ENCODE assay signal across 17 mouse cellular contexts in genomic region chr14:8378685-8379313, GRCm38 (mm10). TPM values are rescaled to one million over a fixed set of nuclear protein-coding genes. Genes with fewer than 3 reads are reported as not detected.
DNase-seq lines count a peak whose midpoint lies in the region; ATAC-seq and TF ChIP-seq lines count a peak whose summit lies in the region.
"Had no signal": no experiment of that assay in that cellular context is flagged by ENCODE, and none has a peak within 500 bp of the region (broad histone marks: within the 10 kb centered on the region; RNA-seq: fewer than 3 reads in every experiment).

Oit1 (minus strand) TSS chr14:8378754.

- no peak for DNase-seq in kidney, postnatal 25 days
- DNase-seq in urinary bladder, adult 2 months (ENCODE audit: low spot score), result peak; percentile 30
- no peak for DNase-seq in urinary bladder, postnatal 10 days (ENCODE audit: low spot score)
- peak; percentile 90 for DNase-seq in large intestine, adult 2 months (ENCODE audit: low read depth, low spot score)
- DNase-seq in thymus, postnatal 0 days (ENCODE audit: low spot score), result no peak
- no peak for DNase-seq in left cerebral cortex, adult 2 months (ENCODE audit: extremely low spot score in 1 of 2, low spot score in 2 of 2)
- DNase-seq: cerebellum, postnatal 25 days; gastrocnemius, postnatal 14 days; heart, postnatal 36 days; layer of hippocampus, adult 9-11 months; midbrain, embryonic 14.5 days had no signal

- H3K36me3 ChIP-seq in kidney, embryonic 15.5 days, result no peaks in the 10 kb centered on the region
- H3K36me3 ChIP-seq: heart, embryonic 10.5 days had no signal

- no peaks in the 10 kb centered on the region for H3K27me3 ChIP-seq in kidney, embryonic 15.5 days

- no peaks in the 10 kb centered on the region for H3K9me3 ChIP-seq in kidney, embryonic 15.5 days (replicated peaks)
- H3K9me3 ChIP-seq: heart, embryonic 10.5 days had no signal

- peak within 1 kb of the TSS; percentile 42 for H3K27ac ChIP-seq in kidney, embryonic 15.5 days
- H3K27ac ChIP-seq in left cerebral cortex, adult 2 months, result no peak within 1 kb of the TSS
- H3K27ac ChIP-seq: heart, embryonic 10.5 days; hindbrain, postnatal 0 days had no signal

- WGBS in kidney, embryonic 15.5 days, result 35% methylated on average over 8 of the region's 8 CpGs
- 15% methylated on average over 8 of the region's 8 CpGs for WGBS in large intestine, adult 2 months

- no peak within 1 kb of the TSS for H3K4me2 ChIP-seq in kidney, embryonic 15.5 days
- H3K4me2 ChIP-seq: liver, embryonic 11.5 days had no signal

- no peak within 1 kb of the TSS for H3K9ac ChIP-seq in kidney, embryonic 15.5 days

- H3K4me1 ChIP-seq in kidney, embryonic 15.5 days, result peaks cover 11% of the 10 kb centered on the region
- H3K4me1 ChIP-seq: heart, embryonic 10.5 days had no signal

- no peak for TF ChIP-seq CTCF in left cerebral cortex, adult 2 months (IDR thresholded peaks at IDR 0.05)

- no peak within 1 kb of the TSS for H3K4me3 ChIP-seq in kidney, embryonic 15.5 days (replicated peaks)
- no peak within 1 kb of the TSS for H3K4me3 ChIP-seq in left cerebral cortex, adult 2 months
- H3K4me3 ChIP-seq: heart, embryonic 10.5 days had no signal

- intact Hi-C loops in left cerebral cortex, adult 2 months (cut with DNase I), result no loop called here

- ATAC-seq in kidney, embryonic 15.5 days (replicated peaks; ENCODE audit: low FRiP score), result peak; percentile 80; the same call in 1 of the 2 replicates
- ATAC-seq: hindbrain, postnatal 0 days had no signal

RNA-seq across cellular contexts. Expression of gene Oit1, which starts in this region (rescaled TPM):
- polyA plus RNA-seq in kidney, embryonic 15.5 days (2015; fragmentation: Nextera tagmentation; extraction: Ambion mirVana), result 1.3 and 5.1 TPM in 2 replicates
- polyA plus RNA-seq in urinary bladder, adult 2 months (2012; rRNA removed), result 43.9 and 48.4 TPM in 2 replicates
- polyA plus RNA-seq in large intestine, adult 2 months (2012; rRNA removed), result 112 and 138 TPM in 2 replicates
- 3.6 and 4.3 TPM in 2 replicates for polyA plus RNA-seq in thymus, postnatal 0 days (2015; fragmentation: Nextera tagmentation; extraction: Ambion mirVana)
- not detected for total RNA-seq in left cerebral cortex, adult 2 months (2021)
- total RNA-seq: gastrocnemius, postnatal 14 days; heart, postnatal 36 days; hindbrain, postnatal 0 days; left cerebral cortex, postnatal 10 days had no signal
- polyA plus RNA-seq: frontal cortex, adult 2 months; heart, embryonic 10.5 days; liver, embryonic 11.5 days; midbrain, embryonic 14.5 days had no signal

Comparison
In these comparisons a context has a peak if more than half of its experiments do, and no peak if none do; other contexts are left out.
1. DNase-seq: peak in urinary bladder, adult 2 months (single experiment) and large intestine, adult 2 months (single experiment); none in kidney, postnatal 25 days (0 of 2), urinary bladder, postnatal 10 days (single experiment), thymus, postnatal 0 days (single experiment) and left cerebral cortex, adult 2 months (0 of 2).